Mouse (Mus musculus): ENCODE data around the gene Mc3r. TPM values are rescaled to one million over a fixed set of nuclear protein-coding genes. Genes with fewer than 3 reads are reported as not detected.

Mc3r gene
- polyA plus RNA-seq (2012): not detected in 2 replicates

DNA sequence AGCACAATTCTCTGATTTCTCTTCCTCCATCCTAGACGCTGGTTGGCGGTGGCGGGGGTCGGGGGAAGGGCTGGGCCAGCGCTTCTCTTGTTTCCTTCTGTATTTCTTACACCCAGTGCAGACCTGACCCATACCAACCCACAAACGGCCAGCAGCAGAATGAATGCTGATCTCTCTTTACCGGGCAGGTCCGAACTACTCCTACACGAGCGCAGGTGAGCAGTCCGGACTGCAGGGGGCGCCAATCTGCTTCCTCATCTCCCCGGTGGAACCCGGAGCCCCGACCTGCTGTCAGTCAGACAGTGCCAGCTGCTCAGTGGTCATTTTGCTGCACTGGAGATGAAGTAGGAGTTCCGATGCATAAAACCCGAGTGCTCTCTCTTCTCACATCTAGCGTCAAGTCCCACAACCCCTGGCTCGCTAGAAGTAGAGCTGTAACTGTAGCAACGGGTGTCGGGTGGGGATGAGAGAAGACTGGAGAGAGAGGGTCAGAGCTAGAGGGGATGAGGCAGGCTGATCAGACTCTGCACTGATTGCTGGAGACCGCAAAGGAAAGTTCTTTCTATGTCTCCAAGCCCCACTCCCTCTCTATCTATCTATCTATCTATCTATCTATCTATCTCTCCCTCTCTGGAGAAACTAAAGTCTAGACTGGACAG lies at the start of gene Mc3r:
Mc3r (plus strand) TSS at position 387 of the 659 bp plus-strand sequence.
- Histone ChIP-seq H3K36me3 (ENCODE audit: control insufficient read depth) (no peaks in the 10 kb centered on the region), H3K4me1 (ENCODE audit: control insufficient read depth) (peaks cover 13% of the 10 kb centered on the region), H3K4me3 (replicated peaks) (no peak within 1 kb of the TSS), H3K27me3 (ENCODE audit: control insufficient read depth) (peaks cover 72% of the 10 kb centered on the region), H3K9me3 (ENCODE audit: control insufficient read depth, low read length) (no peaks in the 10 kb centered on the region)
- TF ChIP-seq TAL1 (IDR thresholded peaks at IDR 0.05; ENCODE audit: low read length) (no peak), GATA1 (IDR thresholded peaks at IDR 0.05; ENCODE audit: low read length) (no peak)

GRCm38 (mm10) chr2:172201998-172202780 lies 46.1 kb upstream of the Mc3r start:
- Histone ChIP-seq H3K27me3 (ENCODE audit: control insufficient read depth) (no peaks in the 10 kb centered on the region), H3K4me1 (ENCODE audit: control insufficient read depth) (no peaks in the 10 kb centered on the region), H3K36me3 (ENCODE audit: control insufficient read depth) (no peaks in the 10 kb centered on the region), H3K9me3 (ENCODE audit: control insufficient read depth, low read length) (peaks cover 63% of the 10 kb centered on the region), H3K4me3 (replicated peaks) (no peak overlapping the region)
- TF ChIP-seq TAL1 (IDR thresholded peaks at IDR 0.05; ENCODE audit: low read length) (no peak), GATA1 (IDR thresholded peaks at IDR 0.05; ENCODE audit: low read length) (no peak)

GRCm38 (mm10) chr2:172207003-172207402 lies 41.3 kb upstream of the Mc3r start:
- Histone ChIP-seq H3K27me3 (ENCODE audit: control insufficient read depth) (no peaks in the 10 kb centered on the region), H3K9me3 (ENCODE audit: control insufficient read depth, low read length) (peaks cover 27% of the 10 kb centered on the region), H3K36me3 (ENCODE audit: control insufficient read depth) (no peaks in the 10 kb centered on the region), H3K4me1 (ENCODE audit: control insufficient read depth) (no peaks in the 10 kb centered on the region), H3K4me3 (replicated peaks) (no peak overlapping the region)
- TF ChIP-seq GATA1 (IDR thresholded peaks at IDR 0.05; ENCODE audit: low read length): no peak
- no peak for TF ChIP-seq TAL1 (IDR thresholded peaks at IDR 0.05; ENCODE audit: low read length)

- no peak for TF ChIP-seq GATA1 (IDR thresholded peaks at IDR 0.05; ENCODE audit: low read length)
- no peak for TF ChIP-seq TAL1 (IDR thresholded peaks at IDR 0.05; ENCODE audit: low read length)
- Histone ChIP-seq H3K27me3 (ENCODE audit: control insufficient read depth) (no peaks in the 10 kb centered on the region), H3K36me3 (ENCODE audit: control insufficient read depth) (no peaks in the 10 kb centered on the region)
Observed at GRCm38 (mm10) chr2:172213480-172213879, 34.8 kb upstream of the Mc3r start.

DNA sequence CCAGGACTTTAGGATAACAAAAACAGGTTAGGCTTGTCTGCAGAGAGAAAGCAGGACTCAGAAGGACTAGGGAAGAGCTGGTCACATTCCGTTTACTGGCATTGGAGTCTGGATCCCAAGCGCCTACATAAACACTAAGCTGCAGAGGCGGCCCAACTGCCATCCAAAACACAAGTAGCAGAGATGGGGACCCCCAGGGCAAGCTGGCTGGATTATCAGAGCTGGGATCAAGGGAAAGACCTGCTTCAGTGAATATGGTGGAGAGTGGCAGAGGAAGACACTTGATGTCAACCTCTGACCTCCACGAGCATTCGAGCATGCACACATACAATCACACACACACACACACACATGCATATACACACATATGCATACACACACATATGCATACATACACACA lies 34.0 kb upstream of the Mc3r start:
- peaks cover 14% of the 10 kb centered on the region for H3K9me3 ChIP-seq (ENCODE audit: control insufficient read depth, low read length)
- no peaks in the 10 kb centered on the region for H3K4me1 ChIP-seq (ENCODE audit: control insufficient read depth)
- no peak overlapping the region for H3K4me3 ChIP-seq (replicated peaks)
- no peak for TF ChIP-seq GATA1 (IDR thresholded peaks at IDR 0.05; ENCODE audit: low read length)
- no peak for TF ChIP-seq TAL1 (IDR thresholded peaks at IDR 0.05; ENCODE audit: low read length)
- H3K27me3 ChIP-seq (ENCODE audit: control insufficient read depth): no peaks in the 10 kb centered on the region
- no peaks in the 10 kb centered on the region for H3K36me3 ChIP-seq (ENCODE audit: control insufficient read depth)

More at GRCm38 (mm10) chr2:172213480-172213879, 34.8 kb upstream of the Mc3r start:
- Histone ChIP-seq H3K9me3 (ENCODE audit: control insufficient read depth, low read length) (peaks cover 14% of the 10 kb centered on the region), H3K4me3 (replicated peaks) (no peak overlapping the region), H3K4me1 (ENCODE audit: control insufficient read depth) (no peaks in the 10 kb centered on the region)

DNA sequence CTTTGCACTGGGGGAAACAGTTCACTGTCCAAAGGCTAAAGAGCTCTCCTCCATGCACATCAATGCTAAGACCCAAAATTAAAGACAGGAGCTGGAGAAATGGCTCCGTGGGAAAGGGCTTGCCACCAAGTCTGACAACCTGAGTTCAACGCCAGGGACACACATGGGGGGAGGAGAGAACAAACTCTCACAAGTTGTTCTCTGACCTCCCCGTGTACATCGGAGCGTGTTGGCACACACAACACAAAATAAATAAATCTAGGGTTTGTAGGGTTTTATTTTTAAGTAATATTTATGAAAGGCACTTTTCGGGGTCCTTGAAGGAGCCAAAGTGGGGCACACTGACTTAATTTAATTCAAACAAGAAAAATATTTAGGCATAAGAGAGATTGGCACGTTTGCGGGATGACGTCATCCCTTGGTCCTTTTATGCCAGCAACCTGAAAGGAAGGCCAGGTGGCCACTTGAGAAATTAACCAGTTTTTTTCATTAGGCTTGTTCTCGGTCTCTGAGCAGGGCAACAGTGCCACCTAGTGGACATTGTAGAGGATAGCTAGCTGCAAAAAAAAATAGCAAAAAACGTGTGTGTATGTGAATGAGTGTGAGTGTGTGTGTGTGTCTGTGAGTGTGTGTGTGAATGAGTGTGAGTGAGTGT lies 32.7 kb upstream of the Mc3r start:
- TF ChIP-seq GATA1 (IDR thresholded peaks at IDR 0.05; ENCODE audit: low read length) (no peak), TAL1 (IDR thresholded peaks at IDR 0.05; ENCODE audit: low read length) (no peak)
- H3K4me1 ChIP-seq (ENCODE audit: control insufficient read depth): no peaks in the 10 kb centered on the region
- no peak overlapping the region for H3K4me3 ChIP-seq (replicated peaks)
- H3K9me3 ChIP-seq (ENCODE audit: control insufficient read depth, low read length): peaks cover 14% of the 10 kb centered on the region
- no peaks in the 10 kb centered on the region for H3K27me3 ChIP-seq (ENCODE audit: control insufficient read depth)
- no peaks in the 10 kb centered on the region for H3K36me3 ChIP-seq (ENCODE audit: control insufficient read depth)

DNA sequence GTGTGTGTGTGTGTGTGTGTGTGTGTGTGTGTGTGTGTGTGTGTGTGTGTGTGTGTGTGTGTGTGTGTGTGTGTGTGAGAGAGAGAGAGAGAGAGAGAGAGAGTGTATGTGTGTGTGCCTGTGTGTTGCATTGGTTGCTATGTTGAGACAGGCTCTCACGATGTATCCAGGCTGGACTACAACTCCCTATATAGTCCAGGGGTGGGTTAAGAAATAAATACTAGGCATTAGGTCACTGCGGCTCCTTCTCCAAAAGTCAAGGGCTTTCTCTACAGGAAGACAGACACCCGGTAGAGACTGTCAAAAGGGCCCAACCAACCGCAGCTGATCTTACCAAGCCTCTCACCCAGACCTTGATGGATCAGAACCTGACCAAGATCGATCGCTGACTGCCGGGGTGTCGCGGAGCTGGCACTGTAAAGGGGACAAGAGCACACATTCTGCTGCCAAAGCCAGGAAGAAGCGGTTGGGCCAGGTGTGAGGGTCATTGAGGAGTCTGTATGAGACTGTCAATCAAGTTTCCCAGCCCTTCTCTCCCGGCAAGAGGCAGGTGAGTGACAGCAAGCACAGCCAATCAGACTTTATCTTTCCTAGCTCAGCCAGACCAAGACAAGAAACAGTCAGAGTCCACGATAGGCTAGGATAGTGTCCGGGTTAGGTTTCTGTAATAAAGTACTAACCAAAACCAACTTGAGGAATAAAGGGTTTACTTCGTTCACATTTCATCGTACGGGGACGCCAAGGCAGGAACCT lies 32.0 kb upstream of the Mc3r start:
- H3K27me3 ChIP-seq (ENCODE audit: control insufficient read depth): no peaks in the 10 kb centered on the region
- peaks cover 14% of the 10 kb centered on the region for H3K9me3 ChIP-seq (ENCODE audit: control insufficient read depth, low read length)
- TF ChIP-seq TAL1 (IDR thresholded peaks at IDR 0.05; ENCODE audit: low read length) (no peak), GATA1 (IDR thresholded peaks at IDR 0.05; ENCODE audit: low read length) (no peak)
- no peak overlapping the region for H3K4me3 ChIP-seq (replicated peaks)
- H3K4me1 ChIP-seq (ENCODE audit: control insufficient read depth): no peaks in the 10 kb centered on the region
- no peaks in the 10 kb centered on the region for H3K36me3 ChIP-seq (ENCODE audit: control insufficient read depth)

DNA sequence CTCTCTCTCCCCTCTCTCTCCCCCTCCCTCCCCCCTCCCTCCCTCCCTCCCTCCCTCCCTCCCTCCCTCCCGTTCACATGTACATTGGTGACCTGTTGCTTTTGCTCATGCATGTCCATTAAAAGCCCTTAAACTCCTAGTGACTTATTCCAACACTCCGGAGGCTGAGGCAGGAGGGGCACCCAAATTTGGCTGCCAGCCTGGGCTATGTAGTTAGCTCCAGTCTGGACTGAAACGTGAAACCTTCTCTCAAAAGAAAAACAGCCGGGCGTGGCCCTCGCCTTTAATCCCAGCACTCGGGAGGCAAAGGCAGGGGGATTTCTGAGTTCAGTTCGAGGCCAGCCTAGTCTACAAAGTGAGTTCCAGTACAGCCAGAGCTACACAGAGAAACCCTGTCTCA lies 30.4 kb upstream of the Mc3r start:
- Histone ChIP-seq H3K4me3 (replicated peaks) (no peak overlapping the region), H3K36me3 (ENCODE audit: control insufficient read depth) (no peaks in the 10 kb centered on the region), H3K9me3 (ENCODE audit: control insufficient read depth, low read length) (peaks cover 14% of the 10 kb centered on the region), H3K4me1 (ENCODE audit: control insufficient read depth) (no peaks in the 10 kb centered on the region; the same call in 1 of the 2 replicates), H3K27me3 (ENCODE audit: control insufficient read depth) (peaks cover 3% of the 10 kb centered on the region; the same call in 1 of the 2 replicates)
- TF ChIP-seq TAL1 (IDR thresholded peaks at IDR 0.05; ENCODE audit: low read length) (no peak), GATA1 (IDR thresholded peaks at IDR 0.05; ENCODE audit: low read length) (no peak)
